In genomic region chr11:115616893-115617292, GRCm38 (mm10) we compare ENCODE assay signal across 26 mouse cellular contexts. TPM values are rescaled to one million over a fixed set of nuclear protein-coding genes. Genes with fewer than 3 reads are reported as not detected.
A peak's percentile ranks its signal among the peaks of the same experiment; 100 is the strongest.
DNase-seq lines count a peak whose midpoint lies in the region; ATAC-seq and TF ChIP-seq lines count a peak whose summit lies in the region.
"Had no signal": no experiment of that assay in that cellular context is flagged by ENCODE, and none has a peak within 500 bp of the region (broad histone marks: within the 10 kb centered on the region; RNA-seq: fewer than 3 reads in every experiment).

No protein-coding gene starts in this region.

- H3K36me3 ChIP-seq in heart, embryonic 13.5 days, result peaks cover 69% of the 10 kb centered on the region
- peaks cover 59% of the 10 kb centered on the region for H3K36me3 ChIP-seq in E14TG2a.4 (ENCODE audit: insufficient read depth, low read length)

- intact Hi-C loops in heart, postnatal 10 days (cut with DNase I), result no loop called here

- peak overlapping the region; percentile 59 for H3K9ac ChIP-seq in heart, embryonic 13.5 days
- H3K9ac ChIP-seq: embryonic facial prominence, embryonic 13.5 days; liver, postnatal 0 days; neural tube, embryonic 15.5 days; stomach, embryonic 15.5 days had no signal

- ATAC-seq in heart, embryonic 13.5 days (ENCODE audit: extremely low read depth, insufficient number of reproducible peaks, low FRiP score, low TSS enrichment), result no peak
- ATAC-seq: forebrain, embryonic 14.5 days; hindbrain, embryonic 16.5 days; liver, postnatal 0 days; midbrain, embryonic 16.5 days had no signal

- H3K4me3 ChIP-seq in heart, embryonic 13.5 days, result no peak overlapping the region
- H3K4me3 ChIP-seq in E14TG2a.4 (replicated peaks; ENCODE audit: low read length), result peak overlapping the region; percentile 91
- H3K4me3 ChIP-seq in brown adipose tissue, adult 24 weeks (ENCODE audit: insufficient read depth, low read depth, low read length), result no peak overlapping the region
- H3K4me3 ChIP-seq: embryonic facial prominence, embryonic 13.5 days; limb, embryonic 10.5 days; megakaryocyte, embryonic 14.5 days; neural tube, embryonic 15.5 days; stomach, embryonic 15.5 days had no signal

- WGBS in heart, embryonic 13.5 days, result 70% methylated on average over 6 of the region's 6 CpGs

- peak overlapping the region; percentile 9; the same call in 1 of the 2 replicates for H3K27ac ChIP-seq in heart, embryonic 13.5 days (replicated peaks)
- peak overlapping the region; percentile 97 for H3K27ac ChIP-seq in brown adipose tissue, adult 24 weeks (replicated peaks; ENCODE audit: low read depth, low read length)
- H3K27ac ChIP-seq: embryonic facial prominence, embryonic 13.5 days; kidney, postnatal 0 days; limb, embryonic 10.5 days; neural tube, embryonic 15.5 days; stomach, embryonic 15.5 days had no signal

- H3K27me3 ChIP-seq in heart, embryonic 13.5 days (replicated peaks), result no peaks in the 10 kb centered on the region
- no peaks in the 10 kb centered on the region for H3K27me3 ChIP-seq in E14TG2a.4 (ENCODE audit: insufficient read depth, low read length)
- H3K27me3 ChIP-seq: embryonic facial prominence, embryonic 13.5 days; megakaryocyte, embryonic 14.5 days; stomach, embryonic 15.5 days had no signal

- H3K4me2 ChIP-seq in heart, embryonic 13.5 days, result no peak overlapping the region
- H3K4me2 ChIP-seq: embryonic facial prominence, embryonic 13.5 days; neural tube, embryonic 15.5 days; stomach, embryonic 15.5 days had no signal

- DNase-seq in heart, postnatal 10 days, result no peak
- peak; percentile 71 for DNase-seq in R1 (ENCODE audit: low read depth, low spot score)
- no peak for DNase-seq in right cerebral cortex, adult 18-20 months
- no peak for DNase-seq in cerebellum, adult 9-10 months
- DNase-seq in lung, postnatal 14 days, result no peak
- DNase-seq: cerebellum, adult 11 months; cerebellum, postnatal 14 days; gastrocnemius, postnatal 25 days; layer of hippocampus, adult 9-11 months; lung, postnatal 10 days; thymus, adult 18-20 months; thymus, postnatal 4 days had no signal

- H3K9me3 ChIP-seq in heart, embryonic 13.5 days, result no peaks in the 10 kb centered on the region
- H3K9me3 ChIP-seq in E14TG2a.4 (ENCODE audit: low read length), result no peaks in the 10 kb centered on the region
- H3K9me3 ChIP-seq: embryonic facial prominence, embryonic 13.5 days; G1E; limb, embryonic 10.5 days; megakaryocyte, embryonic 14.5 days; neural tube, embryonic 15.5 days; stomach, embryonic 15.5 days had no signal

- peaks cover 39% of the 10 kb centered on the region for H3K4me1 ChIP-seq in heart, embryonic 13.5 days
- peaks cover 87% of the 10 kb centered on the region for H3K4me1 ChIP-seq in E14TG2a.4 (replicated peaks; ENCODE audit: low read depth, low read length)
- H3K4me1 ChIP-seq in brown adipose tissue, adult 24 weeks (ENCODE audit: control insufficient read depth, insufficient read depth, insufficient read length, low read length), result peaks cover 15% of the 10 kb centered on the region

- TF ChIP-seq CTCF in E14TG2a.4 (conservative IDR thresholded peaks at IDR 0.05; ENCODE audit: low read length), result no peak

RNA-seq across cellular contexts. Expression of gene Mif4gd, which starts 4.1 kb away (rescaled TPM):
- polyA plus RNA-seq in heart, embryonic 13.5 days (2015; fragmentation: Nextera tagmentation; extraction: Ambion mirVana), result 23.1 and 24.6 TPM in 2 replicates
- total RNA-seq in heart, postnatal 10 days (2021), result 10 to 100 TPM; 37.6 to 38.8 TPM
- 120 and 127 TPM in 2 replicates for polyA plus RNA-seq in brown adipose tissue, adult 24 weeks (2012; ENCODE audit: insufficient read depth, insufficient read length, missing spikeins)

RNA-seq across cellular contexts. Expression of gene Slc25a19, which starts 11.2 kb away (rescaled TPM):
- 36.4 and 37.2 TPM in 2 replicates for polyA plus RNA-seq in heart, embryonic 13.5 days (2015; fragmentation: Nextera tagmentation; extraction: Ambion mirVana)
- total RNA-seq in heart, postnatal 10 days (2021), result 10 to 100 TPM; 40.3 to 41.1 TPM
- polyA plus RNA-seq in brown adipose tissue, adult 24 weeks (2012; ENCODE audit: insufficient read depth, insufficient read length, missing spikeins), result 392 and 520 TPM in 2 replicates

RNA-seq across cellular contexts. Expression of gene Gga3, which starts 13.0 kb away (rescaled TPM):
- 14.0 and 14.9 TPM in 2 replicates for polyA plus RNA-seq in heart, embryonic 13.5 days (2015; fragmentation: Nextera tagmentation; extraction: Ambion mirVana)
- 10 to 100 TPM; 17.9 to 21.0 TPM for total RNA-seq in heart, postnatal 10 days (2021)
- 4.2 and 6.5 TPM in 2 replicates for polyA plus RNA-seq in brown adipose tissue, adult 24 weeks (2012; ENCODE audit: insufficient read depth, insufficient read length, missing spikeins)

RNA-seq across cellular contexts. Expression of gene Mrps7, which starts 13.2 kb away (rescaled TPM):
- 79.2 and 86.8 TPM in 2 replicates for polyA plus RNA-seq in heart, embryonic 13.5 days (2015; fragmentation: Nextera tagmentation; extraction: Ambion mirVana)
- 10 to 100 TPM; 60.2 to 72.5 TPM for total RNA-seq in heart, postnatal 10 days (2021)
- polyA plus RNA-seq in brown adipose tissue, adult 24 weeks (2012; ENCODE audit: insufficient read depth, insufficient read length, missing spikeins), result 106 and 138 TPM in 2 replicates

RNA-seq across cellular contexts. Expression of gene Nup85, which starts 52.7 kb away (rescaled TPM):
- 111 and 113 TPM in 2 replicates for polyA plus RNA-seq in heart, embryonic 13.5 days (2015; fragmentation: Nextera tagmentation; extraction: Ambion mirVana)
- total RNA-seq in heart, postnatal 10 days (2021), result 10 to 100 TPM; 27.0 to 28.1 TPM
- 12.4 and 15.7 TPM in 2 replicates for polyA plus RNA-seq in brown adipose tissue, adult 24 weeks (2012; ENCODE audit: insufficient read depth, insufficient read length, missing spikeins)

Comparison
In these comparisons a context has a peak if more than half of its experiments do, and no peak if none do; other contexts are left out.
1. RNA of gene Slc25a19, which starts 11.2 kb away (polyA plus RNA-seq): 392 to 520 TPM in brown adipose tissue, adult 24 weeks; 36.4 to 37.2 TPM in heart, embryonic 13.5 days; every median in the first group is over 10 times any median in the second.